Mouse (Mus musculus) heart, postnatal 14 days (tissue): ENCODE results near the gene Tpst1. TPM values are rescaled to one million over a fixed set of nuclear protein-coding genes. Genes with fewer than 3 reads are reported as not detected.
"Not testable (repeated sequence)": the region's sequence is repeated elsewhere in the genome, so short reads cannot be mapped to it uniquely, and the experiment has no call there.

Source experiments
- DNase-seq, 2 experiments: peaks; one replicate each; pipeline ENCODE4 v3.0.0; 2021 to 2022
- intact Hi-C: fragments of 180-260 bp; cut with DNase I; formaldehyde crosslinking; loops from one replicate; pipeline ENCODE4 v1.15.1; 2025
- long read RNA-seq, 2 experiments: library from polyadenylated mRNA; stranded (forward); transcript quantifications; one replicate each; pipeline ENCODE4 v2.0.0; 2021
- total RNA-seq, 2 experiments: library from RNA; stranded (reverse); gene quantifications; 2 replicates each; pipeline ENCODE4 v1.2.3; 2021

The Tpst1 gene
- 10 to 100 TPM; 15.7 to 16.9 TPM for total RNA-seq
- long read RNA-seq, experiment 1, transcript Tpst1-201 (6 exons, 2,050 nt), result major isoform, 30 of 35 reads
- long read RNA-seq, experiment 1, partial matches to known transcripts, result 0 of 35 reads
- long read RNA-seq, experiment 1, other reads (novel, unspliced or antisense), result 5 of 35 reads
- long read RNA-seq, experiment 2, transcript Tpst1-201 (6 exons, 2,050 nt), result major isoform, 27 of 31 reads
- long read RNA-seq, experiment 2, partial matches to known transcripts, result 1 of 31 reads
- long read RNA-seq, experiment 2, other reads (novel, unspliced or antisense), result 3 of 31 reads

DNA sequence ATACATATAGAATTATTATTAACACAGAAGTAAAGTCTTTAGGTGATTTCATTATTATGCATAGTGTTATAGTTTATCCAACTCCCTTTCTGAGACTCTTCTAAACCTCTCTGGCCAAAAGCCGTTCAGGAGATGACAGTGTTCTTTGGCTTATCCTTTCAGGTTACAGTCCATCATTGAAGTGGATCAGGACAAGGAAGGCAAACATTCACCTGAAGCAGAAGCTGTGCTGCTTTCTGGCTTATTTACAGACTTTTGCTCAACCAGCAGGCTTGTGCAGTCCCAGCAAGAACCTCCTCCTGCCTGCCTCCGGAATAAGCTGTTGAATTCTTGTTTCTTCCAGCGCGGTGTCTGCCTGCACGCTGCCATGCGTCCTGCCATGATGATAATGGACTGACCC, at the start of gene Tpst1:
Gene Tpst1 (plus strand): TSS at position 301 of the 400 bp plus-strand sequence.
- intact Hi-C loops, result no loop called here
- no peak for DNase-seq

DNA sequence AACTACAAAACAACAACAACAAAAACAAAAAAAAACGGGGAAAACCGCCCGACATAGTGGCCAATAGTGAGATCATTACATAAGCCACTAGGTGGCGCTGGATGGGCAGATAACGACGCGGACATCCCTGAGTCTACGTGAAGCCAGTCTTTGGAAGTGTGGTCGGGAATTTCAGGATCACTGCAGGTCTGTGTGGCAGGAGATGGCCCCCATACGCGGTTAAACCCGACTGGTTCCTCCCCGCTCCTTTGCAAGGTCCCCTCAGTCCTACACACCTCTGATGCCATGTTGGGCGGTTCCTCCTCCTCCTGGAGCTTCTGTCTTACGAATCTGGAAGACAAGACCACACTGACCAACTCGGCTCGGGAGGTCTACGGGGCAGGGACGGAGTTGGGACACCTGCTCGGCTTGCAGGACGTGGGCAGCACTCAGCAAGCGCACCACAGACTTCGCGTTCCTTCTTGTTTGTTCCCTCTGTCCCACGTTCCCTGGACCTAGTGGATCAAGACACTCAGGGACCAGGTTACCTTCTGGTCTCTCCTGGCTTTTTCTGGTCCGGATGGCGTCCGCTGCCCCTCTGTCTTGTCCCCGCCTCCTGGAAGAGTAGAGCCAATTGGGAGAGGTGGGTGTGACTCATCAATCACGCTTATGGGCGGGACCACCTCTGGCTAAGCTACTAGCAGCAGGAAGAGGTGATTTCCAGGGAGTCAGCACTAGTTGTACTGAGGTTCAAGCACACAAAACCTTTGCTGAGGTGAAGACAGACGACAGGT, 49.2 kb upstream of the Tpst1 start:
- intact Hi-C loops, result loop anchor here (2.0 to 10.0 kb wide), 4 partner anchors 15 to 231 kb away; partner anchors contain the start of genes Kctd7, Sbds and Tyw1
- peak; percentile 77 to 84 for DNase-seq

DNA sequence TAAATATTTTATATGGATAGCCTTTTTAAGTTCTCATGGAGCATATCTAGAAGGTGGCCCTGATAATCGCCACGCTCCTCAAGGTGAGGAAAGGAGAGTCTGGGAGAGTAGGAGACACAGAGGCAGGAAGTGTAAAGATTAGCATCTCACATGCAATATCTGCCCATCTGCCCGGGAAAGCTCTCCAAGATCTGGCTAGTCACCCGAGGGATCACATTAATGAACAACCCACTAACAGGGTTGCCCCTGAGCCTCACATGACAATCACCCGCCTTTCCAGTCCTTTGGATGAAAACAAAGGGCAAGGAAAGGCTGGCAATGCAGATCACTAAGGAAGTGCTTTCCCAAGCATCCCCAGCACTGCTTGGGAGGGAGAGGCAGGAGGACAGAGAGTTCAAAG, 46.0 kb upstream of the Tpst1 start:
- DNase-seq, result no peak

DNA sequence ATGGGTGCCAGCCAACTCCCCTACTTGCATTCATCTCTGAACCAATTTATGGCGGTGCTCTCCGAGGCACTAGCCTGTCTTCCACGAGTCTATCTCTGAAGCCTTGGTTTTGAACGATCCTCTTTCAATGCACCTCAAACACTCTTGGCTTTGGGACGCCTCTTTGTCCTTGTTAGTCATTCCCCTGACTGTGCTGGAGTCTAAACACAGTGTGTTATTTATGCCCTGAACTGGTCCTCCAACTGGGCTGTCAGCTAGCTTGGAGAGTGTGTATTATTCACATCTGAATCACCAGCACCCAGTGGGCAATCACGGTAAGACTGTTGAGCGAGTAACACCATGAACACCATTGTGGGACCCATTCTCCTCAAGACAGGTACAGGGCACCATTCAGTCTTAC, 45.4 kb upstream of the Tpst1 start:
- no peak for DNase-seq
- intact Hi-C loops, result loop anchor here (5.0 to 10.0 kb wide), 2 partner anchors 195 to 227 kb away; partner anchors contain the start of genes Sbds and Tyw1

More for the DNA sequence above, 46.0 kb upstream of the Tpst1 start:
- intact Hi-C loops, result loop anchor here (5.0 to 10.0 kb wide), 2 partner anchors 195 to 228 kb away; partner anchors contain the start of genes Sbds and Tyw1

DNA sequence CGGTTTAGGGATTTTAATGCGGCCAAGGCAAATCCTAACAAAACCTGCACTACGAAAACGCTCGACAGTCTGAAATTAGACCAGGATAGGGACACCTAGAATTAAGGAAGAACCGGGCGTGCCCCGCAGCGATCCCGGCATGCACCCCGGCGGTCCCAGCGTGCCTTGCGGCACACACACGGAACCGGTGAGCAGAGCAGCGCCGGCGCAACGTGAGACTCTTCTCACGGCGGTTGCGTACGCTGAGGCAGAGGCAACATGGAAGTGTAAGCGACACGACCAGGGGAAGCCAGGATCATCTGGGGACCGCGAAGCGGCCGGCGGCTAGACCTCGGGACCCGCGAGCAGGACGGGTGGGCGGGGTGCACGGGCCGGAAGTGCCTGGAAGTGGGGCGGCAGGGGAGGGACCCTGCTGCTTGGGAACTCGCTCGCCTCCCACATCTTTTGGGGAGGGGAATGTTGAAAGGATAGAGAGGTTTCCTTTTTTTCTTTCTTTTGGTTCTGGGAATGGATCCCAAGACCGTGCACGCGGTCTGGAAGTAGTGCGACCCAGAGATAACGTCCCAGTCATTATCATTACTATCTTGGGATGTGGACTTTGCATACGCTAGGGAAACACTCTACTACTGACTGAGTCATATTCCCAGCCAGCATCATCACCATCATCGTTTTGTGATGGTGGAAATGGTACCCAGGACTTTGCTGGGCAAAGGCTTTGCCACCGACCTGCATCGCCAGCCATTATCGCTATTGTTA, 43.8 kb upstream of the Tpst1 start, which contains the start of the genes Asl and Crcp:
Gene Asl (minus strand): TSS at position 106 of the 756 bp plus-strand sequence.
Gene Crcp (plus strand): TSS at position 149 of the 756 bp plus-strand sequence.
- intact Hi-C loops, result loop anchor here (5.0 to 10.0 kb wide), 2 partner anchors 193 to 225 kb away; partner anchors contain the start of genes Sbds and Tyw1
- DNase-seq, result peak; percentile 84 to 88

DNA sequence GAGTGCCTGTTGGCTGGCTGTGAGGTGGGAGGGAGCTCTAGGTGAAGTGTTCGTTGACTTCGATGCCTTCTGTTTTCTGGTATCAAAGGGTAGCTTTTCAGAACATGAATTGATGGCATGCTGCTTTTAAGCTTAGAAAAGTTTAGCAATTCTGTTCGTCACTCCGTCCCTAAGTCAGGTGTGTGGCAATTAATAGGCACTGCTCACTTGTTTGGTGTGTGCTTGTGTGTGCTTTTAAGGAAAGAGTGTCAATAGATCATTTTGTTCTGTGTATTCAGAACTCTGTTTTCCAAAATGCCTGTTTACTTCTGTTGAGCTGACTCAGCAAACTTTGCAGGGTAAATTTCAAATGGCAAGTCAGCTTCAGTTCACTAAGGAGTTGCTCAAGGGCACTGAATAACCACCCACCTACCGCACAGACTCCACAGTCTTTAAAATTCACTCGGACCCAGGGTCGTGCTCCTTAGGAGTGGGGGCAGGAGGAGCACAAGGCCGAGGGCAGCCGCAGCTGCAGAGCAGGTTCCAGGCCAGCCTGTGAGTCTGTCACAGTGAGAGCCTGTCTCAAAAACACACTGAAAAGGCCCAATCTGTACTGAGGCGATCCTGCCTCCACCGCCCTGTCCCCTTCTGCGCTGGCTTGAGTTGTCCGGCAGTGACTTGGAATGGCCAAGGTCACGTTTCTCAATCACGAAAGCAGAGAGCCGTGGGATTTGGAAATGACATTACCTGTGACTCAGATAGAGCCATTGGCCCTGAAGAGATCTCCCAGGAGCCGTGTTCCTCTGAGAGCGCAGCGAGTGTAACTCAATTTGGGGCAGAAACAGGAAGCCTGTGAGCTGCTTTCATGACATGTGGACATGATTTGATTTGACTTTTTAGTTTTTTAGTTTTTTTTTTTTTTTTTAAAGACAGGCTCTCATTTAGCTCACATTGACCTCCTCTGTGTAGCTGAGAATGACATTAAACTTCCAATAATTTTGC, 41.4 kb upstream of the Tpst1 start:
- intact Hi-C loops, result no loop called here
- DNase-seq, result no peak

DNA sequence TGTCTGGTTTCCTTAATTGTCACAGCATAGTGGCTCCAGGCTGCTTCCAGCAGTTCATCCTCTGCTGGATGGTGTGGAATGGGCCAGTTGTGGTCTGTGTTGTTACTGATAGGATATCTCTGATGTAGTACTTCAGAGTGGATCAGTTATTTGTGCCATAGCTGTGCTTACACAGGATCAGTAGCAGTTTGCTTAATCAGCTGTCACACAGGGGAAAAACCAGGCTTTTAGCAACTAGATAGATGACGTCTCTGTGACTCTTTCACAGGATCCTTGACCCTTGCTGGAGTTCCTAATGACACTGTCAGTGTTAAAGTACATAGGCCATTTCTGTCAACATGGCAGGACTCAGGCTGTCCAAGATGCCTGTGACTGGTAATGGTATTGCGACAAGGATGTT, 39.3 kb upstream of the Tpst1 start:
- no peak for DNase-seq
- intact Hi-C loops, result no loop called here

DNA sequence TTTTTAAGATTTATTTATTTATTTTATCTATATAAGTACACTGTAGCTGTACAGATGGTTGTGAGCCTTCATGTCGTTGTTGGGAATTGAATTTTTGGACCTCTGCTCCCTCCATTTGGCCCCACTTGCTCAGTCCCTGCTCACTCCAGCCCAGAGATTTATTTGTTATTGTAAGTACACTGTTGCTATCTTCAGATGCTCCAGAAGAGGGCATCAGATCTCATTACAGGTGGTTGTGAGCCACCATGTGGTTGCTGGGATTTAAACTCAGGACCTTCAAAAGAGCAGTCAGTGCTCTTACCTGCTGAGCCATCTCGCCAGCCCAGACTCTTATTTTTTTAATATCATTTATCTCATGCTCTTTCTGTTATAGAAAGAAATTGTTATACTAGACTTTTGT, 36.8 kb upstream of the Tpst1 start:
- not testable (repeated sequence) for DNase-seq
- intact Hi-C loops, result loop anchor here (2.0 kb wide), 1 partner anchor 37 kb away; no protein-coding TSS in a partner anchor

DNA sequence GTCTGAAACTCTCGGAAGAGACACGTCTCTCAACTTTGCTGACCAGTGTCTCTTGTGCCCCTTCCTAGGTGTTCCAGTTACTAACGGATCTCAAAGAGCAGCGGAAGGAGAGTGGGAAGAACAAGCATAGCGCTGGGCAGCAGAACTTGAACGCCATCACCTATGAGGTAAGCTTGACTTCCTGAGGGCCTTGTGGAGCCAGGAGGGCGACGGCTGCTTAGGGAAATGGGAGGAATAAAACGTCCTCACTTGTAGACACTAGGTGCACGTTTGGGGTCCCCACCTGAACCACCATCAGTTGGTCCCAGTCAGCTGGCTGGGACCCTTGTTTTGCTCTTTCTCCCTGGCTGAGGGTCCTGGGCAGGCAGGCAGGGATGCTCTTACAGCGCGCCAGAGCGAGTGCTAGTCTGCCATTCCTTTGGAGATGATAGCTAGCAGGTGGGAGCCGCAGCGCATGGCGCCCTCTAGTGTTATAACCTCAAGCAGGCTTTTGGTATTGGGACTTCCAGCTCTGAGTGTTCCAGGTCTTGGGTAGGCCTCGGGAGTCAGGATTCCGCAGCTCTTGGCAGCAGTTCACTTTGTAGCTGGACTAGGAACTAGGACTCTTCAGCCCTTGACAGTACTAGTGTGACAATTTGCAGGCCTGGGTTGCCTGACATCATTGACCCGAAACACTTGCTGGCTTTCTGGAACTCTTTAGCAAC, 35.2 kb upstream of the Tpst1 start:
- intact Hi-C loops, result loop anchor here (2.0 kb wide), 2 partner anchors 15 to 39 kb away; no protein-coding TSS in a partner anchor

DNA sequence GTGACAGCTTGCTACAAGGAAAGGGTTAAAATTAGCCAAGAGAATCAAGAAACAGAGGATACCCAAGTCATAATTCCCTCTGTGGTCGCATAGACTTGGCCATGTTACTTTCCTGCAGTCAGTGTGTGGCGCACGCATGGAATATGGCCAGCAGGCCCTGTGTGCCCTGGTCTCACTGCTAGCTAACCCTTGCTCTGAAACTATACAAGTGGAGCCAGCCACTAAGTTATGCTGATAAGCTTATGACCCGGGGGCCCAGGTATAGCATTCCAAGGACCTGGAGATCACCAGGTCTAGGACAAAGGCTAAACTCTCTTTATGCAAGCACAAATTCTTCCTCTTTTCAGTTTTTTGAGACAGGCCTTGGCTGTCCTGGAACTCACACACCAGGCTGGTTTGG, 32.3 kb upstream of the Tpst1 start:
- intact Hi-C loops, result no loop called here
- DNase-seq, result no peak

More for the DNA sequence above, 35.2 kb upstream of the Tpst1 start:
- DNase-seq, result peak; percentile 74 to 78

DNA sequence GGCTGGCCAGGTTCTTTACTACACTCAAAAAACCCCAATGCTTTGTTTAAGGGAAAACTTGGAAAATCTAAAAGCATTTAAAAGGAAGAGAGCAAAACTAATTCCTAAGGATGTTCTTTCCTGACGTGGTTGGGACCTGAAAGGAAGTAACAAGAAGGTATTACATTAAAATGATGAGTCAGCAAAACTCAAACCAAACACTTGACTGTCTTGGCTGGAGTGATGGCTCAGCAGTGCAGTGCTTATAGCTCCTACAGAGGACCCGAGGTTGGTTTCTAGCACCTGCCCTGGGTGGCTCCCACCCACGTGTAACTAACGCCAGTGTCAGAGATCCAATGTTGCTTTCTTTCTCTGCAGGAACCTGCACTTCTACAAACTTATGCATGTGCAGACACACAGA, 31.9 kb upstream of the Tpst1 start:
- intact Hi-C loops, result no loop called here
- DNase-seq, result no peak

DNA sequence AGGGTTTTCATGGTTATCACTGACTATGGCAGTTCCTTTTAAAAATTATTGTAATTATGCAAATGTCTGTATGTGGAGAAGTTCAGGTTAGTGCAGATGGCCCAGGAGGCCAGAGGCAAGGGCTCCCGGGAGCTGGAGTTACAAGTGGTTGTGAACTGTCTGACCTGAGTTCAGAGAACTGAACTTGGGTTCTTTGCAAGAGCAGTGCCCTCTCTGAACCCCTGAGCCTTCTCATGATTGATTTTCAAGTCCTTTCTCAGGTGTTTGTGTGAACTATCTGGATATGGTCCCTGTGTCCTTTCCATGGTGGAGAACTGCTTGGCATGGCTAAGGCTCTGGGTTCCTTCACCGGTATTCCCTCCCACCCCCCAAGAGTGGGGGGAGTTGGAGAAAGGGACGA, 29.4 kb upstream of the Tpst1 start:
- intact Hi-C loops, result loop anchor here (1.0 kb wide), 1 partner anchor 96 kb away; no protein-coding TSS in a partner anchor

DNA sequence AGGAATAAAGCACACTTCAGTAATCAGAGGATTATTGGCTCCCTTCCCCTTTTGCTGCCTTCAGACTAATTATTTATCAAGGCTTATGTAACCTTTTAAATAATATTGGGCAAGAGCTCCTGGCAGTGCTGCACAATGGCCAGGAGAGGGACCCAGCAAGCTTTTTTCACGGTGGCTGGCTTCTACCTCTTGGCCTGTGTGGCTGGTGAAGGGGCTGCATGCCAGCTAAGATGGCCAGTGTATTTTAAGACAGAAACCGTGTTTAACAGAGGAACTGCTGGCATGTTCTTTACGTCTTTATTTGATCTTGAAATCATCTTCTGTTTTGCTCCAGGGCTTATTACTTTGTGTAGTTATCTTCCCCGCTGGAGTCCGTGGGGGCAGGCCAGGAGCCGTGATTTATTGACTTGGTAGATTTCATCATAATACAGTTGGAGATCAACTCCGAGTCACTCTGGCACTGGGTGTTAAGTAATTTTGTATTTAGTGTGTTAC, 28.9 kb upstream of the Tpst1 start:
- intact Hi-C loops, result loop anchor here (1.0 kb wide), 1 partner anchor 95 kb away; no protein-coding TSS in a partner anchor

More for the DNA sequence above, 29.4 kb upstream of the Tpst1 start:
- no peak for DNase-seq

DNA sequence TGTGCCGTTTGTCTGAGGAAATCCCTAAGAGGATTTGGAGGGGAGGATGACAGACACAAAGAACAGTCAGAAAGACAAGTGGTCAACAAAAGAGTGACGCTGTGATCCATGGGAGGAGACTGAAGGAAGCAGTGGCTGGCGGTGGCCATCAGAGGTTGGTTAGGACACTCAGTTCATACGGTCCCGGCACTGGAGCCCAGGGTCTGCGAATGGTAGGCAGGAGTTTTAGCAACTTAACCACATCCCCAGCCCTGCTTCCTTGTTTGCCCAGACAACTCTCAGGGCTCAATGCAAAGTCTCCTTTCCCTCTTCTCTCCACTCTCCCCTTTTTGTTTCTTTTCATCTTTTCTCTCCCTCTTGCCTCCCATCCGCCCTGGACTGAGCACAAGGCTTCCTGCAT, 27.0 kb upstream of the Tpst1 start:
- no peak for DNase-seq
- intact Hi-C loops, result loop anchor here (1.0 kb wide), 1 partner anchor 33 kb away; no protein-coding TSS in a partner anchor

More for the DNA sequence above, 28.9 kb upstream of the Tpst1 start:
- peak; percentile 58 to 75 for DNase-seq

DNA sequence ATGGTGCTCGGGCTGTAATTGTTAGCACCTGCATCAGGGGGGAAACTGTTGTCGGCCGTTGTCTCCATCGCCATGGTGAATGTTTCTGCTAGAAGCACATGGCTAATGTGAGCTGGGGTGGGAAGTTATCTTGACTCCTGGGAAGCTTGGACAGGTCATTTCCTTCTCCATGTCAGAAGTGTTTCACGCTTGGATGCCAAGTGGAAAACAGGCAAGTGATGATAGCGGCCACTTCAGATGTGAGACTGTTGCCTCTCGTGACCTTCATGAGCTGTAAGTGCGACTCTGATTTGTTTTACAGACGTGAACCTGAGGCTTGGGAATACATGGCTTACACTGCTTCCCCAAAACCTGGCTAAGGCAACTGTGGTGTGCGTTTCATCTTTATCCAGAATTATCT, 26.5 kb upstream of the Tpst1 start:
- DNase-seq, result peak in 1 of 2 experiments; percentile 32
- intact Hi-C loops, result loop anchor here (1.0 kb wide), 1 partner anchor 33 kb away; no protein-coding TSS in a partner anchor

DNA sequence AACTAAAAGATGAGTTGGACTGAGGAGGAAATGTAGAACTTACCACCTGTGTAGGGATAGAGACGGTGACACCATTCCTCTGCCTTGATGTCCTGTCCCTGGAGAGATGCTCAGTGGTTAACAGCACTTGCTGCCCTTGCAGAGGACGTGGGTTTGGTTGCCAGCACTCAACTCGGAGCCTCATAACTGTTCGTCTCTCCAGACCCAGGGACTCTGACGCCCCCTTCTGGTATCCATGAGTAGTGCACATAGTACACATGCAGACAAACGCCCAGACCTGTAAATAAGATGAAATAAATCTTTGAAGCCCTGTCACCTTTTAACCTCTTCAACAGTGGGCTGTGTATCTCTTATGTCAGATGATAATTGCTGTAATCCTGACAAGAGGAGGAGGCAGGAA, 26.1 kb upstream of the Tpst1 start:
- no peak for DNase-seq
- intact Hi-C loops, result no loop called here

DNA sequence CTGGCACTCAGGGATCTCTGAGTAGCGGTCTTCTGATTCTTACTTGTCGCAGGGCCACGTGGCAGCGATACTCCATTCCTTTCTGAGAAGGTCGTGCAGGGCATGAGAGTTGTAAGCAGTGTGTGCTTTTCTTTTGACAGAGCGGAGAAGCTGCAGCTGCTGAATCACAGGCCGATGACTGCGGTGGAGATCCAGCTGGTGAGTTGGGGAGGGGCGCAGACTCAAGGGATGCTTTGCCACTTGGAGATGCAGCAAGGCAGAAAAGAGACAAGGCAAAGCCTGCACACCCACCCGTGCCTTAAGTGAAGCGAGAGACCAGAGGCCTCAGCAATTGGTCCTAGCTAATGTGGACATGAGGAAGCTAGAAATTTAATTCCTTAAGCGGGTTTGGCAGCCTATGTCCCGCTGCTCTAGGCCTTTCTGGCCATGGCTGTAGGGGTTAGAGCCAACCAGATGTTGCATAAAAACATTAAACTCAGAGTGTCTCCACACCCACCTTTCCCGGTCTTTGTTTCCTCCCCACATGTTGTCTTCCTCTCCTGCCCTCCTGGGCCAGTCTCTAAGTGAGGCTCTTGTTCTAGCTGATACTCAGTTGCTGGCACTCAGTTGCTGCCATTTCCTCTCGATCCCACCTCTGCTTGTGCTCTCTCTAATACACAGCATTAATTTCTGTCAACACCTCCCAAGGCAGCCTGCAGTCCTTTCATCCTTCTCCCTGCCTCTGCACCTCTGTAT, 24.2 kb upstream of the Tpst1 start:
- peak; percentile 56 to 60 for DNase-seq
- intact Hi-C loops, result no loop called here
